Mouse (Mus musculus): Measurements from ENCODE around the gene Olfr740. TPM values are rescaled to one million over a fixed set of nuclear protein-coding genes. Genes with fewer than 3 reads are reported as not detected.

The Olfr740 gene
- polyA plus RNA-seq (2014; fragmentation: Nextera tagmentation; extraction: Ambion mirVana): not detected in 2 replicates

GRCm38 (mm10) chr14:50445245-50445644 is at the start of gene Olfr740:
Olfr740 (plus strand) TSS chr14:50445545.
- no peak within 1 kb of the TSS for H3K4me3 ChIP-seq (ENCODE audit: low read depth, low read length)
- H3K4me2 ChIP-seq (ENCODE audit: low read length): no peak within 1 kb of the TSS
- H3K36me3 ChIP-seq (ENCODE audit: control insufficient read depth, insufficient read depth, low read length): no peaks in the 10 kb centered on the region
- no peaks in the 10 kb centered on the region for H3K4me1 ChIP-seq (ENCODE audit: control insufficient read depth, insufficient read depth, low read length)
- DNase-seq (ENCODE audit: low spot score) (no peak), ATAC-seq (no peak)
- 87% methylated on average over 3 of the region's 3 CpGs for WGBS
- H3K27ac ChIP-seq (ENCODE audit: low read depth, low read length): no peak within 1 kb of the TSS
- no peaks in the 10 kb centered on the region; the same call in 1 of the 2 replicates for H3K9me3 ChIP-seq (replicated peaks; ENCODE audit: control insufficient read depth, low read length)
- H3K27me3 ChIP-seq (replicated peaks; ENCODE audit: control insufficient read depth, insufficient read depth, low read length): no peaks in the 10 kb centered on the region
- H3K9ac ChIP-seq (ENCODE audit: low read length): no peak within 1 kb of the TSS

DNA sequence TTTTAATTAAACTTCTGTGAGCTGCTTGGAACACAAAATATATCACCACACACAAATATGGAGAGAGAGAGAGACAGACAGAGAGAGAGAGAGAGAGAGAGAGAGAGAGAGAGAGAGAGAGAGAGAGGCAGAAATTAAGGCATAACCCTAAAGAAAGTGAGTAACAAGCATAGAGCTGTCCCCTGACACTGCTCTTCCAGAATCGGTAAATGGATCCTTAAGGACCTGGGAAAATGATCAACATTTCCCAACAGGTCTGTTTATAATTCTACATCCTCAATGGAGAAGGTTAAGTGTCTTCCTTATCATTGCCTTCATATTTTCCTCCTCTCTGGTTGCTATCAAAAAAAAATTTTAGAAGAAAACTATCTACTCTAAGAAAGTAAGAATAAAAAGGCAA is 38.1 kb upstream of the Olfr740 start, which contains the start of gene Olfr738:
TSS of gene Olfr738 (plus strand) at position 301 of the 400 bp plus-strand sequence.
- Histone ChIP-seq H3K27me3 (replicated peaks; ENCODE audit: control insufficient read depth, insufficient read depth, low read length) (no peaks in the 10 kb centered on the region), H3K4me2 (ENCODE audit: low read length) (no peak within 1 kb of the TSS), H3K4me1 (ENCODE audit: control insufficient read depth, insufficient read depth, low read length) (no peaks in the 10 kb centered on the region), H3K27ac (ENCODE audit: low read depth, low read length) (no peak within 1 kb of the TSS), H3K9ac (ENCODE audit: low read length) (no peak within 1 kb of the TSS), H3K36me3 (ENCODE audit: control insufficient read depth, insufficient read depth, low read length) (no peaks in the 10 kb centered on the region), H3K4me3 (ENCODE audit: low read depth, low read length) (no peak within 1 kb of the TSS), H3K9me3 (replicated peaks; ENCODE audit: control insufficient read depth, low read length) (no peaks in the 10 kb centered on the region)
- 94% methylated on average over 1 of the region's 1 CpGs for WGBS
- ATAC-seq (no peak), DNase-seq (ENCODE audit: low spot score) (no peak)

DNA sequence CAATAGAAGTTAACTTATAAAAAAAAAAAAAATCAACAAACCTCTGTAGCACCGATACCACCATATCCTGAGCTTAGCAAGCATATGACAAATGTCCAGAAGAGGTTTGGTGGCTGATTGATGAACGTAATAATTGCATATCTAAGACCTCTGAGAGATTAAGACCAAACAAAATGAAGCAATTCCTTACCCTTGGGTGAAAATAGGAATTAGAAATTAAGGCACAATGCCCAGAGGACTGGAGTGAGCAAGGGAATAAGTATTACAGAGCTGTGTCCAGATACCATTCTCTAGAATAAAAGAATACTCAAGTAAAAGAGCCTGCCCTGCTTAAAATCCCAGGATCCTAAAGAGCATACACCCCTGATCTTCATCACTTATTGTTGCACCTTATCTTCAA is 27.0 kb upstream of the Olfr740 start, which contains the start of gene Olfr739:
TSS of gene Olfr739 (plus strand) at position 301 of the 400 bp plus-strand sequence.
- Histone ChIP-seq H3K27me3 (replicated peaks; ENCODE audit: control insufficient read depth, insufficient read depth, low read length) (no peaks in the 10 kb centered on the region), H3K9ac (ENCODE audit: low read length) (no peak within 1 kb of the TSS), H3K36me3 (ENCODE audit: control insufficient read depth, insufficient read depth, low read length) (no peaks in the 10 kb centered on the region), H3K27ac (ENCODE audit: low read depth, low read length) (no peak within 1 kb of the TSS), H3K9me3 (replicated peaks; ENCODE audit: control insufficient read depth, low read length) (no peaks in the 10 kb centered on the region), H3K4me1 (ENCODE audit: control insufficient read depth, insufficient read depth, low read length) (no peaks in the 10 kb centered on the region), H3K4me2 (ENCODE audit: low read length) (no peak within 1 kb of the TSS), H3K4me3 (ENCODE audit: low read depth, low read length) (no peak within 1 kb of the TSS)
- 75% methylated on average over 2 of the region's 2 CpGs for WGBS
- no peak for DNase-seq (ENCODE audit: low spot score)
- ATAC-seq: no peak

GRCm38 (mm10) chr14:50472438-50472837 is 27.1 kb downstream of the Olfr740 start, which contains the start of gene Olfr741:
Olfr741 (plus strand) TSS chr14:50472738.
- Histone ChIP-seq H3K4me1 (ENCODE audit: control insufficient read depth, insufficient read depth, low read length) (no peaks in the 10 kb centered on the region), H3K27ac (ENCODE audit: low read depth, low read length) (no peak within 1 kb of the TSS), H3K36me3 (ENCODE audit: control insufficient read depth, insufficient read depth, low read length) (no peaks in the 10 kb centered on the region), H3K9ac (ENCODE audit: low read length) (no peak within 1 kb of the TSS), H3K27me3 (replicated peaks; ENCODE audit: control insufficient read depth, insufficient read depth, low read length) (no peaks in the 10 kb centered on the region), H3K9me3 (replicated peaks; ENCODE audit: control insufficient read depth, low read length) (no peaks in the 10 kb centered on the region), H3K4me2 (ENCODE audit: low read length) (no peak within 1 kb of the TSS), H3K4me3 (ENCODE audit: low read depth, low read length) (no peak within 1 kb of the TSS)
- WGBS: 71% methylated on average over 2 of the region's 2 CpGs
- DNase-seq (ENCODE audit: low spot score) (no peak), ATAC-seq (no peak)

DNA sequence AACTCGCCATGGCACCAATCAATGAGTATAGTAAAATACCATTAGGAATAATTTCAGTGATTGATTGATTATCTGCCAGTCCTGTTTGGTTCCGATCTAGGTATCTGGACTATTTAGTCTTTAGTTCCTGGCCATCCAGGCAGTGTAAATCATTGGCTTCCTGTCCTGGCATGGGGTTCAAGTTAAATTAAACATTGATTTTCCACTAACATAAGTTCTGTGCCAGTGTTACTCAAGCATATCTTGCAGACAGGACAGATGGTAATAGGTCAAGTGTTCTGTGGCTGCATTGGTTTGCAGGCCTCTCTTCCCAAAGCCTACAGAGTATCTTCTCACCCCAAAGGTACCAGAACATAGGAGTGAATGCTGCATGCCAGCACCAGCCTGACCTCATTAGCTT is 33.1 kb downstream of the Olfr740 start:
- Histone ChIP-seq H3K9ac (ENCODE audit: low read length) (no peak overlapping the region), H3K4me2 (ENCODE audit: low read length) (no peak overlapping the region), H3K4me3 (ENCODE audit: low read depth, low read length) (no peak overlapping the region), H3K36me3 (ENCODE audit: control insufficient read depth, insufficient read depth, low read length) (no peaks in the 10 kb centered on the region), H3K4me1 (ENCODE audit: control insufficient read depth, insufficient read depth, low read length) (no peaks in the 10 kb centered on the region), H3K9me3 (replicated peaks; ENCODE audit: control insufficient read depth, low read length) (no peaks in the 10 kb centered on the region), H3K27ac (ENCODE audit: low read depth, low read length) (no peak overlapping the region), H3K27me3 (replicated peaks; ENCODE audit: control insufficient read depth, insufficient read depth, low read length) (no peaks in the 10 kb centered on the region)
- no peak for ATAC-seq
- WGBS: 83% methylated on average over 2 of the region's 2 CpGs
- no peak for DNase-seq (ENCODE audit: low spot score)

DNA sequence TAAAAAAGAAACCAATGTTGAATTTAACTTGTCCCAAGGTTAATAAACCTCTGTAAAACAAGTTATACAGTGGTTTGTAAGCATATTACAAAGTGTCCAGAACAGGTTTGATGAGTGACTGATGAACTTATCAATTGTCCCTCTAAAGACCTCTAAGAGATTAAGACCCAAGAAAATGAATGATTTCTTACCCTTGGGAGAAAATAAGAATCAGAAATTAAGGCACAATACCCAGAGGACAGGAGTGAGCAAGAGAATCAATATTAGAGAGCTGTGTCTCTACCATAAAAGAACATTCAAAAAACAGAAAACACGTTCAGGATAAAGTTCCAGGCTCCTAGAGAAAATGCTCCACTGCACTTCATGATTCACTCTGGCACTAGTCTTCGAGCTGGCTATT is 58.0 kb downstream of the Olfr740 start, which contains the start of gene Olfr742:
TSS of gene Olfr742 (plus strand) at position 301 of the 400 bp plus-strand sequence.
- H3K4me2 ChIP-seq (ENCODE audit: low read length): no peak within 1 kb of the TSS
- 63% methylated on average over 2 of the region's 2 CpGs for WGBS
- no peak for ATAC-seq
- H3K9me3 ChIP-seq (replicated peaks; ENCODE audit: control insufficient read depth, low read length): no peaks in the 10 kb centered on the region
- no peak within 1 kb of the TSS for H3K9ac ChIP-seq (ENCODE audit: low read length)
- no peak within 1 kb of the TSS for H3K27ac ChIP-seq (ENCODE audit: low read depth, low read length)
- H3K4me1 ChIP-seq (ENCODE audit: control insufficient read depth, insufficient read depth, low read length): no peaks in the 10 kb centered on the region
- H3K4me3 ChIP-seq (ENCODE audit: low read depth, low read length): no peak within 1 kb of the TSS
- H3K36me3 ChIP-seq (ENCODE audit: control insufficient read depth, insufficient read depth, low read length): no peaks in the 10 kb centered on the region
- H3K27me3 ChIP-seq (replicated peaks; ENCODE audit: control insufficient read depth, insufficient read depth, low read length): no peaks in the 10 kb centered on the region
- no peak for DNase-seq (ENCODE audit: low spot score)

Other genes starting within 250 kb of the Olfr740 start
- gene Olfr731, start 203.7 kb upstream of the Olfr740 start, polyA plus RNA-seq (2014; fragmentation: Nextera tagmentation; extraction: Ambion mirVana): not detected in 2 replicates
- gene Olfr732, start 161.3 kb upstream of the Olfr740 start, polyA plus RNA-seq (2014; fragmentation: Nextera tagmentation; extraction: Ambion mirVana): not detected in 2 replicates
- gene Olfr733, start 144.0 kb upstream of the Olfr740 start, polyA plus RNA-seq (2014; fragmentation: Nextera tagmentation; extraction: Ambion mirVana): not detected in 2 replicates
- not detected in 2 replicates for gene Olfr734, start 118.8 kb upstream of the Olfr740 start, polyA plus RNA-seq (2014; fragmentation: Nextera tagmentation; extraction: Ambion mirVana)
- not detected in 2 replicates for gene Olfr735, start 96.7 kb upstream of the Olfr740 start, polyA plus RNA-seq (2014; fragmentation: Nextera tagmentation; extraction: Ambion mirVana)
- not detected in 2 replicates for gene Tlr11, start 87.6 kb upstream of the Olfr740 start, polyA plus RNA-seq (2014; fragmentation: Nextera tagmentation; extraction: Ambion mirVana)
- not detected in 2 replicates for gene Olfr736, start 64.4 kb upstream of the Olfr740 start, polyA plus RNA-seq (2014; fragmentation: Nextera tagmentation; extraction: Ambion mirVana)
- not detected in 2 replicates for gene Olfr738, start 38.0 kb upstream of the Olfr740 start, polyA plus RNA-seq (2014; fragmentation: Nextera tagmentation; extraction: Ambion mirVana)
- not detected in 2 replicates for gene Olfr739, start 26.9 kb upstream of the Olfr740 start, polyA plus RNA-seq (2014; fragmentation: Nextera tagmentation; extraction: Ambion mirVana)
- not detected in 2 replicates for gene Olfr741, start 27.2 kb downstream of the Olfr740 start, polyA plus RNA-seq (2014; fragmentation: Nextera tagmentation; extraction: Ambion mirVana)
- gene Olfr742, start 58.1 kb downstream of the Olfr740 start, polyA plus RNA-seq (2014; fragmentation: Nextera tagmentation; extraction: Ambion mirVana): not detected in 2 replicates
- gene Olfr743, start 76.3 kb downstream of the Olfr740 start, polyA plus RNA-seq (2014; fragmentation: Nextera tagmentation; extraction: Ambion mirVana): not detected in 2 replicates
- gene Olfr744, start 169.3 kb downstream of the Olfr740 start, polyA plus RNA-seq (2014; fragmentation: Nextera tagmentation; extraction: Ambion mirVana): not detected in 2 replicates
- not detected in 2 replicates for gene Olfr745, start 193.8 kb downstream of the Olfr740 start, polyA plus RNA-seq (2014; fragmentation: Nextera tagmentation; extraction: Ambion mirVana)
- gene Olfr746, start 201.5 kb downstream of the Olfr740 start, polyA plus RNA-seq (2014; fragmentation: Nextera tagmentation; extraction: Ambion mirVana): not detected in 2 replicates
- not detected in 2 replicates for gene Olfr747, start 247.7 kb downstream of the Olfr740 start, polyA plus RNA-seq (2014; fragmentation: Nextera tagmentation; extraction: Ambion mirVana)

Measured in forebrain, embryonic 14.5 days (tissue).